Mouse (Mus musculus): ENCODE data around the gene Nlk.

GRCm38 (mm10) chr11:78730902-78731301 lies 33.7 kb upstream of the Nlk start:
- TF ChIP-seq USF2 (conservative IDR thresholded peaks at IDR 0.05; ENCODE audit: low read depth, low read length): no peak
- no peak for TF ChIP-seq MAX (IDR thresholded peaks at IDR 0.05; ENCODE audit: low read length)
- no peak for TF ChIP-seq SMC3 (IDR thresholded peaks at IDR 0.05; ENCODE audit: low read depth, low read length)
- no peak for TF ChIP-seq MYC (IDR thresholded peaks at IDR 0.05; ENCODE audit: low read depth, low read length)
- TF ChIP-seq POLR2A (IDR thresholded peaks at IDR 0.05; ENCODE audit: low read depth, low read length): no peak
- no peak for TF ChIP-seq ZKSCAN1 (IDR thresholded peaks at IDR 0.05; ENCODE audit: borderline replicate concordance, low read depth, low read length)
- no peak for TF ChIP-seq CTCF (conservative IDR thresholded peaks at IDR 0.05 in 1 of 2, IDR thresholded peaks at IDR 0.05 in 1 of 2; ENCODE audit: low read depth in 2 of 2, low read length in 2 of 2)
- no peak for TF ChIP-seq ZMIZ1 (IDR thresholded peaks at IDR 0.05; ENCODE audit: low read depth, low read length)
- no peak for TF ChIP-seq NRF1 (IDR thresholded peaks at IDR 0.05; ENCODE audit: low read depth, low read length)
- no peak for TF ChIP-seq ZC3H11A (IDR thresholded peaks at IDR 0.05; ENCODE audit: low read depth, low read length)
- no peak for TF ChIP-seq KAT2A (IDR thresholded peaks at IDR 0.05; ENCODE audit: insufficient replicate concordance, low read length)
